Mouse (Mus musculus) ES-Bruce4 (cell line): ENCODE data around the gene Frmd4b. TPM values are rescaled to one million over a fixed set of nuclear protein-coding genes. Genes with fewer than 3 reads are reported as not detected.

ENCODE experiments used
- H3K27ac ChIP-seq: 2 replicates; pipeline ENCODE4 v1.5.1; 2012; ENCODE audit warnings: low read length, inconsistent platforms; ENCODE audit not compliant: insufficient read depth
- H3K27me3 ChIP-seq: 2 replicates; pipeline ENCODE4 v1.6.1; 2012; ENCODE audit warnings: mild to moderate bottlenecking, low read length, inconsistent platforms; ENCODE audit not compliant: control insufficient read depth, poor library complexity, insufficient read depth, severe bottlenecking
- H3K36me3 ChIP-seq: 2 replicates; pipeline ENCODE4 v1.6.1; 2012; ENCODE audit warnings: inconsistent platforms, mild to moderate bottlenecking, low read length, moderate library complexity; ENCODE audit not compliant: control insufficient read depth, poor library complexity, insufficient read depth, severe bottlenecking
- H3K4me1 ChIP-seq: one replicate; pipeline ENCODE4 v1.8.1; 2011; ENCODE audit warnings: low read length; ENCODE audit not compliant: control insufficient read depth, insufficient read depth
- H3K4me3 ChIP-seq: 2 replicates; pipeline ENCODE4 v1.5.1; 2011; ENCODE audit warnings: low read depth, mild to moderate bottlenecking, low read length
- H3K9ac ChIP-seq: 2 replicates; pipeline ENCODE4 v1.6.1; 2012; ENCODE audit warnings: low read depth, mild to moderate bottlenecking, inconsistent platforms; ENCODE audit not compliant: poor library complexity, severe bottlenecking
- H3K9me3 ChIP-seq: replicated peaks from 2 replicates; pipeline ENCODE4 v1.6.1; 2012; ENCODE audit warnings: mild to moderate bottlenecking, low read length, inconsistent platforms; ENCODE audit not compliant: control insufficient read depth, poor library complexity, insufficient read depth, severe bottlenecking
- CTCF ChIP-seq: IDR thresholded peaks from one replicate; pipeline ENCODE4 v1.8.1; 2011; ENCODE audit warnings: low read depth, low read length
- EP300 ChIP-seq: IDR thresholded peaks from 2 replicates; pipeline ENCODE4 v1.6.1; 2011; ENCODE audit warnings: low read depth, low read length; ENCODE audit not compliant: insufficient read depth
- POLR2A ChIP-seq: IDR thresholded peaks from one replicate; pipeline ENCODE4 v1.8.1; 2011; ENCODE audit warnings: low read length; ENCODE audit not compliant: insufficient read depth
- polyA plus RNA-seq: library from polyadenylated mRNA; stranded (reverse); fragments of >200 nt; gene quantifications from 2 replicates; pipeline ENCODE4 v1.2.4, GENCODE M21; 2011; ENCODE audit warnings: low read depth; ENCODE audit not compliant: missing spikeins, insufficient read depth, insufficient read length

Gene Frmd4b
- polyA plus RNA-seq, 1 experiment, result 27.8 TPM

DNA sequence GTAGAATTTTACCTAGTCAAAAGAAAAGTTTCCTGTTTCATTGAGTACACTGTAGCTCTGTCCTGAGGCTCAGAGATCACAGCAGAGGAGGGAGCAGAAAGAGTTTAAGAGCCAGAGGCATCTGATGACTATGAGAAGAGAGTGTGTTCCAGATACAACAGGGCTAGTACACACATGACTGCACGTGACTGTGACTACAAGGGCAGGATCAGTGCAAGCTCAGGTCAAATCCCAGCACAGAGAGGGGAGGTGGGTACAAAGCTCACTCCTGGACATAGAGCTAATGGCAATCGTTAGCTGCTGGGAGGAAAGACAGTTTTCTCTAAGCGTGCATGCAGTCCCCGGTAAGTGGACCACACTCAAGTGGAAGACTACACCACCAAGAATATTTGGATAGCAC is 37.6 kb downstream of the Frmd4b start:
- Histone ChIP-seq H3K36me3 (no peaks in the 10 kb centered on the region), H3K4me1 (no peaks in the 10 kb centered on the region), H3K27me3 (no peaks in the 10 kb centered on the region), H3K9ac (no peak overlapping the region), H3K9me3 (no peaks in the 10 kb centered on the region), H3K27ac (no peak overlapping the region), H3K4me3 (no peak overlapping the region)
- TF ChIP-seq CTCF, result no peak
- no peak for TF ChIP-seq EP300
- no peak for TF ChIP-seq POLR2A

DNA sequence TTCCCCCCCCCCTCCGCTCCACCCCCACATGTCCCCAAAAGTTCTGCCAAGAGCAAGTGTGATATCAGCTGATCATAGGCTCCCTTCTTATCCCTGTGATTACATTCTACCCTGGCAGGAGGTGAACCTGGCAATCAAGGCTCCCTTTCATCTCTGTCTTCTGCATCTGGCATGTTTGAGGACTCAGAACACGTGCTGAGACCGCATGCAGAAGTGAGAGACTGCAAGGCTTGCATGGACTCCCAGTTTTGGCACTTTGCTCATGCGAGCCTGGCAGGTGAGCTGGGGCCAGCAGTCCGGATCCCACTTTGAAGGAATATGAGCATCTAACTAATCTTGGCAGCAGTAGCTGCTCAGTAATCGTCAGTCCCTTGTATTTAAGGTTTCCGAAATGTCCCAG is 39.1 kb downstream of the Frmd4b start:
- no peaks in the 10 kb centered on the region for H3K27me3 ChIP-seq
- H3K4me1 ChIP-seq, result no peaks in the 10 kb centered on the region
- H3K36me3 ChIP-seq, result no peaks in the 10 kb centered on the region
- no peaks in the 10 kb centered on the region for H3K9me3 ChIP-seq
- H3K27ac ChIP-seq, result no peak overlapping the region
- TF ChIP-seq EP300 (no peak), CTCF (no peak), POLR2A (no peak)
- no peak overlapping the region for H3K4me3 ChIP-seq
- H3K9ac ChIP-seq, result no peak overlapping the region

DNA sequence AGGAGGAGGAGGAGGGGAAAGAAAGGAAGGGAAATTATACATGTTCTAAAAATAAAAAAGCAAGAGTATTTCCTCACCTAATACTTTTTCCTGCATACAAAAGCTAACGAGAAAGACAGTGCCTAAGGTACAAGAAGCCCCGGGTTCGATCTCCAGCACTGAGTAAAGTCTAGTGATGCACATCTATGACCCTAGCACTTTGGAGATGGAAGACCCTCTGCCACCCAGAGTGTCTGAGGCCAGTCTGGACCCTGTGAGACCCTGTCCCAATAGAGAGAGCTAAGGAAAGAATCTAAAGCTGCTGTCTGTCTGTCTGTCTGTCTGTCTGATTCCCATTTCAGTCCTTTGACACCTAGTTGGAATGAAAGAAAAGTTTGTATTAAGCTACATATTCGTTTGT is 40.0 kb downstream of the Frmd4b start:
- H3K36me3 ChIP-seq, result no peaks in the 10 kb centered on the region
- H3K4me3 ChIP-seq, result no peak overlapping the region
- H3K27ac ChIP-seq, result no peak overlapping the region

DNA sequence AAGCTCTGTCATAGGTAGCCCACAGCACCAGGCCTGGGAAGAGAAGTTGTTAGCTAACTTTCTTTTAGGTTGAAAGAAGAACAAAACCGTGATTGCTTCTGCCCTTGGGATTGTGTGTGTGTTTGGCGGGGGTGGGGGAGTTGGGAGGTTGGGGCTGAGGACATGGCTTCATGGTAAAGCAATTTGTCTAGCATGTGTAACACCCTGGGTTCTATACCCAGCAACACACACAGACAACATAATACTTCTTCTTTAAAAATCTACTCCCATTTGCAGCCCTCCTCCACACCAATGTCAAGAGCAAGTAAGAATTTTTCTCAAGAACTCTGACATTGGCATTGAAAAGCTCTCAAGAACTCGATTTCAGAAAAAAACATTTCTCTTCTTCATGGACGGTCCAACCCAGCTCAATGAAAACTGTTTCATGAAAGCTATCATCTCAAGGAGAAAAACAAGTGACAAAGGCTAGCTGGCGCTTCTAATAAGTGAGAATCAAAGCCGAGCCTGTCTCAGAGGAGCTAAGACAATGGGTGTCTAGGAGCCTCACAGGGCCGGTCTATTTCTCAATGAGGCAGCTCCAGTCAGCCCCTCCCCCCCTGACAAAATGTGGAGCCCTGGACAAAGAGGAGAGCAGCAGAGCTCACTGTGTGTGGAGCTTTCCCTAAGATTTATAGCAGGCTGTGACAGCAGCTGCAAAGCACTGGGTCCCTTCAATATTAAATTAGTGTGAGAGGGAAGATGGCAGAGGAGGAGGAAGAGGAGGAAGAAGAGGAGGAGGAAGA is 40.6 kb downstream of the Frmd4b start:
- Histone ChIP-seq H3K27ac (no peak overlapping the region), H3K9ac (no peak overlapping the region), H3K4me1 (no peaks in the 10 kb centered on the region), H3K36me3 (no peaks in the 10 kb centered on the region), H3K9me3 (no peaks in the 10 kb centered on the region), H3K27me3 (no peaks in the 10 kb centered on the region), H3K4me3 (no peak overlapping the region)
- TF ChIP-seq EP300 (no peak), POLR2A (no peak), CTCF (no peak)

More for the DNA sequence above, 40.0 kb downstream of the Frmd4b start:
- no peak for TF ChIP-seq EP300
- TF ChIP-seq POLR2A, result no peak
- TF ChIP-seq CTCF, result no peak
- Histone ChIP-seq H3K27me3 (no peaks in the 10 kb centered on the region), H3K9me3 (no peaks in the 10 kb centered on the region), H3K4me1 (no peaks in the 10 kb centered on the region), H3K9ac (no peak overlapping the region)

DNA sequence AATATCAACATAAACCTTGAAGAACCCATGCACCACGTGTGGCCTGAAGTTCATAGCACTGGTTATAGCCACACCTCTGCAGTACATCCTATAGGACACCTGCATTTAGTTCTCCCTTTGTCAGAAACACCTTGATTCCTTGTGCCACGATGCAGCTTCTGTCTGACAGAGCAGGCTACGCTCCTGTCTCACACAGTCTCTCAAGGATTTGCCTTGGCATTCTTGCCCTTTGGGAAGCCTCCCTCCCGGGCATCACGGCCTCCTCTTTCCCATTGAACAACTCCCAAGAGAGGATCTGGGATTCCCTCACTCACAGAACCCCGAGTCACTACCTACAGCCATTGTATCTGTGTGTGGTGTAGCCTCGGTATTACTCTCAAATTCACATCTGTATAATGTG is 41.2 kb downstream of the Frmd4b start:
- TF ChIP-seq EP300 (no peak), POLR2A (no peak), CTCF (no peak)
- no peaks in the 10 kb centered on the region for H3K9me3 ChIP-seq
- H3K4me1 ChIP-seq, result no peaks in the 10 kb centered on the region
- no peaks in the 10 kb centered on the region for H3K27me3 ChIP-seq
- no peaks in the 10 kb centered on the region for H3K36me3 ChIP-seq
- no peak overlapping the region for H3K27ac ChIP-seq
- H3K4me3 ChIP-seq, result no peak overlapping the region
- H3K9ac ChIP-seq, result no peak overlapping the region

DNA sequence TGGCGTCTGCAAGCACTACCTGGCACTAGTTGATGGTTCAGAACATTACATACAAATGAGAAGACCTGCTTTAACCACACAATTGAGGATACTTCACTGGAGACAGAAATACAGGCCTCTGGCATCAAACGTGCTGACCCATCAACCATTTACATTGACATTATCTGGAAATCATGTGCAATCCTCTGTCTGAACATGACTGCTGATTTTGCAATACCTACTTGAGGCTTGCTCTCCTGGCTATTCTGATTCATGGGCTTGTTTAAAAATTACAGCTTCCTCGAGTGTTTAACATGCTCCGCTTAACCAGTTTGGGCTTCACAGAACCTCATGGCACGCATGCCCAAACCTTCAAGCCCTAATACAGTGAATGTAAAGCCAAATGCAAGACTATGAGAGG is 42.4 kb downstream of the Frmd4b start:
- H3K4me3 ChIP-seq, result no peak overlapping the region
- no peaks in the 10 kb centered on the region for H3K4me1 ChIP-seq
- no peaks in the 10 kb centered on the region for H3K36me3 ChIP-seq
- no peaks in the 10 kb centered on the region for H3K27me3 ChIP-seq
- H3K27ac ChIP-seq, result no peak overlapping the region
- no peaks in the 10 kb centered on the region for H3K9me3 ChIP-seq
- H3K9ac ChIP-seq, result no peak overlapping the region
- TF ChIP-seq POLR2A (no peak), EP300 (no peak), CTCF (no peak)
